Mouse (Mus musculus): ENCODE data around the gene Zfp553.

The Zfp553 gene

DNA sequence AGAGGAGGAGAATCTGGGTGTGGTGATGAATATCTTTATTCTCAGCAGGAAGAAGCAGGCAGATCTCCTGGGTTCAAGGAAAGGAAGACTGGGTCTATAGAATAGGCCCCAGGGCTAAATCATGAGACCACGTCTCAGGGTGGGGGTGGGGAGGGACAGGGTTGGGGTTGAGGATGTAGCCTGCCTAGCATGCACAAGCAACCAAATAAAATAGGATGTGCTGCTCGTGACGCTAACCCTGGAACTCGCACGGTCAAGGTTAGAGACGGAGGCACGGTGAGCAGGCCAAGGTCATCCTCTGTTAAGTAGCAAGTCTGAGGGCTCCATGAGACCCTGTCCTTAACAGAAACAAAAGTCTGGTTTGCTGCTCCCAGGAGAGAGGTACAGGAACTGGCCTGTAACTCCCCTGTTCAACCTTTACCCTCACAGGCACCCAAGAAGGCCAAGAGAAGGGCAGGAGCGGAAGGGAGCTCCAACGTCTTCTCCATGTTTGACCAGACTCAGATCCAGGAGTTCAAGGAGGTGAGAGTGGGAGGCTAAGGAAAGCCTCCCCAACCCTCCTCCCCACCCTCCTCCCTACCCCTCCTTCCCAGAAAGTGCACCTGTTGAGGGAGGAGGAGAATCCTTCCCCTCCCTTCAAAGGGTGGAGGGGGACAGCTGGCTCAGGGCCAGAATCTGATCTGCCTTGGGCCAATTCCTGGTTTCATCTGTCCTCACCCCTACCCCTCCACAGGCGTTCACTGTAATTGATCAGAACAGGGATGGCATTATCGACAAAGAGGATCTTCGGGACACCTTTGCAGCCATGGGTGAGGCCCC lies 20.2 kb upstream of the Zfp553 start:
- DNase-seq: no peak

DNA sequence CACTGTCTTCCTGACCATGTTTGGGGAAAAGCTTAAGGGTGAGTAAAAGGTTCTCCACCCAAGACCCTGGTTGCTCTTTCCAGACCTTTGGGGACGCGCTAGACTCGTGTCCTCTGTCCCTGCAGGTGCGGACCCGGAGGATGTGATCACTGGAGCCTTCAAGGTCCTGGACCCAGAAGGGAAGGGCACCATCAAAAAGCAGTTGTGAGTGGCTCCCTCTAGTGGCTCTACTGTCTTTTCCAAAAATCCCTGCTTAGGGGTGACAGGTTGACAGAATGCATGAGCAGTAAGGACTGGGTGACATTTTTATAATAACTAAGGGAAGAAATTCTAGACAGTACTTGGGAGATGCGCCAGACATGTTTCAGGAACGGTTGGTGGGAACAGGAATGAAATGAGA lies 19.4 kb upstream of the Zfp553 start:
- no peak for DNase-seq

DNA sequence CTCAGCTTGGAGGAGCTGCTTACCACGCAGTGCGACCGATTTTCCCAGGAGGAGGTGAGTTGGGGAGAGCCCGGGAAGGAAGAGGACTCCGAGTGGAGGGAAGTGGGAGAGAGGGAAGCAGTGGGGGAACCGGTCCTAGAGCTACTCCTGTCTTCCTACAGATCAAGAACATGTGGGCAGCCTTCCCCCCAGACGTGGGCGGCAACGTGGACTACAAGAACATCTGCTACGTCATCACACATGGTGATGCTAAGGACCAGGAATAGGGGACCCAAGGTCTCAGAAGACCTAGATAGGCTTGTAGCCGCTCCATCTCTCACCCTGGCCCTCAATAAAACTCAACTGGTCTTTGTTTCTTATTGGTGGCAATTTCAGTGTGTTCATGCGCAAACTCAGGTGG lies 18.9 kb upstream of the Zfp553 start:
- DNase-seq: no peak

DNA sequence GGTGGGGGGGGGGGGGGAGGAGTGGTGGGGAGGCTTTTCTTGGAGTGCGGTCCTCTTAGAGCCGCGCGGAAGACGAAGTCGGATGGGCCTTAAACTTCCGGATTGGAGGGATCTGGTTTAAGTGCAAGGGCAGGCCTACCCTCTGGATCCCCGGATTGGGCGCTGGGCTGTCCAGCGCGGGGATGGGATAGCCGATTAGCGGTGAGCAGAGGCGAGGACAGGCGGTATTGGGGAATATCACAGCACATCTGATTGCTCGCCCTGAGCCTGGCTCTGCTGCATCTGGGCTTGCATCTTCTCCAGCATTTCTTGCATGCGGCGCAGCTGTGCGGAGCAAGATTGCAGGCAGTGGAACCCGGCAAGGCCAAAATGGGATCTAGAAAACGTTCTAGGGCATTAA lies 18.3 kb upstream of the Zfp553 start:
- no peak for DNase-seq

DNA sequence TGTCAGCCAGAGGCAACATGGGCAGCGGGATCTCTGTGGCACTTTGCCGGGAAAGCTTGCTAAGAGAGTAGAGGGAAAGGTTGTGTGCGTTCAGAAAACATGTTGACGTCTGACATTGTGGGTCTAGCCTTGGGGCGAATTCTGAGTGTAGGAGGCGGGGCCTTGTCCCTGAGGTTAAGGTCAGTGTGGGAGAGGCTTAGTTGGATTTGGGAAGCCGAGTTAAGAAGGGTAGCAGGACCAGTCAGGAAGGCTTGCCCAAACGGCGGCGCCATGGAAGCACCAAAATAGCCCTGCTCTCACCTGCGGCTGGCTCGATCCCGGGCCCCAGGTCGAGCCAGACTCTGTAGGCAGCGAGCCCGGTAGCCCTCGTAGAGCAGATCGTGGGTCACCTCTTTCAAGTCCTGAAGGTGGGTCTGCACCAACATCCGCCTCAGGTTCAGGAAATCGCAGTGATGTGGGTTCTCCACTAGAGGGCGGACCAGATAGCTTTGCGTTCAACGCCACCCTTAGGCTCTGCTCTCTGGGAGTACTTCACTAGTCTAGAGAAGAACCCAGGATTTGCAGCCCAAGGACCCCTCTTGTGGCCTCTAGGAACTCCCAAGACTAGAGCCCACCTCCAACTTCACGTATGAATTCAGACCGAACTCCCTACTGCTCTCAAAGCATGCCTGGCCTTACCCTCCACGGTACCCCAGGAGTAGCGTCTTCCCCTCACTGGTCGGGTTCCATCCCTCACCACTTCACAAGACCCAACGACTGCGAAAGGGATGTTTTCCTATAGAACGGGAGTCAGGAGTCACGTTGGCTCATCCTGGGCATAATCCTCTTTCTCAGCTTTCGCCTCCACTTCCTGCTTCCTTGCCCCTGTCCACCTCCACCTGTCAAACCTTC lies 17.6 kb upstream of the Zfp553 start:
- no peak for DNase-seq

DNA sequence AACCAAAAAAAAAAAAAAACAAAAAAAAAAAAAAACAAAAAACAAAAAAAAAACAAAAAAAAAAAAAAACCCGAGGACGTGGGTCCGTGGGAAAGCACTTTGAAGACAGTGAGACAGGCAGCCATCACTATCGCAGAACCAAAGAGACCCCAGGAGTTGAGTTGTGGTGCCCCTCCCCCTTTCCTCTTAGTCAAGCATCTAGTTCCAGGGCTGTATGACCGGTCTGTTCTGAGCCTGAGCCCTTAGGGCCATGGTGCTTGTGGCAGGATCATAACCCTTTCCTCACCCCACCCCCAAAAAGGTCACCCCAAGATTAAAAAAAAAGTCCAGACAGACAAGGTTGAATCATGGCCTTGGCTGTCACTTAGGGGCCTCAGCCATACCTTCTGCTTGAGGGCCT lies 16.6 kb upstream of the Zfp553 start:
- DNase-seq: no peak

DNA sequence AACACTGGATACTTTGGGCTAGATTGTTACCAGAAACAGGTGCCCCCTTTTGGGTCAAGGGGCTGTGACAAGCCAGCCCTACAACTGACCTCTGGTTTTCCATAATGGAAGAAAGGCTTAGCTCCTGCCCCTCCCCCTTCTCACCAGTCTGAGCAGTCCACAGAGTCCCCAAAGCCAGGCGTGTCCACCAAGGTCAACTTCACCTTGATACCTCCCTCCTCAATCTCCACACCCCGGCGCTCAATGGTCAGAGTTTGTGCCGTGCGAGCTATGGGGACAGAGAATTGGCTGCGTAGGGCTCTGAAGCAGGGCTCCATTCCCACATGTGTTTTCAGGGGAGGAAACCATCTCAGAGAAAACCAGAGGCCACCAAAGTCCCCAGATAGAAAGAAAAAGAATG lies 15.4 kb upstream of the Zfp553 start:
- DNase-seq: no peak

DNA sequence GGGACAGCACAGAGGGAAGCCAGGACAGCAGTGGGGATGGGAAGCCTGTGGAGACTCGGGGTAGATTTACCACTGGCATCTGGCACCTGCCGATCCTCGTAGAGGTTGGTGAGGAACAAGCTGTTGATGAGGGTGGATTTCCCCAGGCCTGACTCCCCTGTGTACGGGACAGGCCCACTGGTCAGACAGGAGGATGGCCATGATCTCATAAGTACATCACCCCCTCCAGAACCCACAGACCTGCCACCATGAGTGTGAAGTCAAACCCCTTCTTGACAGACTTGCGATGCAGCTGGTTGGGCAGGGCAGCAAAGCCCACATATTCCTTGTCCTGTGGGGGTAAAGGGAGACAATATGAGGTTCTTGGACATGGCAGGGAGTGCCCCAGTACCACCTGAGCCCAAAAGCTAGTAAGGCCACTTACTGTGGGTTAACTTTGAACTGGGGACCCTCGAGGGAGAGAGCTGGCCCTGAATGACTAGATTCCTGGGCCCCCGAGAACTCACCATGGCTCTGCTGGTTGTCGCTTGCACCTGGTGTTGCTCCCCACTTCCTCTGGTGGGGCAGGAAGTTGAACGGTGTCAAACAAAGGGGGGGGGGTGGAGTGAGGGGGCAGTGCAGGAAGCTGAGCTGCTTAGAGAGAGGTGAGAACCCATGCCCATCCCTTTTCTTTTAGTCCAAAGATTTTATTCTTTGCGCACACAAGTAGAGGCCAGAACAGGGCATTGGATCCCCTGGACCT lies 14.8 kb upstream of the Zfp553 start:
- no peak for DNase-seq

DNA sequence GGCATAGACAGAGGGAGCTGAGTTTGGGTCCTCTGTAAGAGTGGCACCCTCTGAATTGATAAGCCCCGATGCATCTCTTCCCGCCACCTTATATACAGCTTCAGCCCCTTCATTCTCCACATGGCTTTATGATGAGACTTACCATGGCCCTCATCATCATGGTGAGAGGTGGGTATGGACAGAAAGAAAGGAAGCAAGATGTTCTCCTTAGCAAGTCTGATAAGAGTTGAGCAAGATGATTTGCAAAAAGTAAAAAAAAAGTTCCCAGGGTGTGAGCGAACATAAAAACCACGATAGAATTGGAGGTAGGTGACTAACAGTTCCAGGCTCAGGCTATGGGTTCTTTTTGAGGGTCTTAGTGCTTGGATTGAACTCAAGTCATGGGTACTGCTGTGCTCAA lies 14.2 kb upstream of the Zfp553 start:
- DNase-seq: no peak

DNA sequence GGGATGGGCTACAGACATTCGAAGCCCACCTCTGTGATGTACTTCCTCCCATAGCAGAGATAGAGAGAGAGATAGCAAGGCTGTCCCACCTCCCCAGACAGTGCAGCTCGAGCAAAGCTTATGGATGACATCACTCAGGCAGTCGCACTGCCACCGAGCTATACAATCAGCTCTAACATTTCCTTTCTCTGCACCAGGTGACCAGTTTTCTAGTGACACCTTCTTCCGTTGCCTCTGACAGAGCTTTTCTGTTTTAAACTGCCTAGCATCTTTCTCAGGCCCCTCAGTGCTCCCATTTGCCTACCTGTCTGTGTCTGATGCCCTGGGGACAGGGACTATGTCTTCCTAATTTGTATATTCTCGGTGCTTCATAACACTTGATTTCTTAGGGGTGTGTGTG lies 12.4 kb upstream of the Zfp553 start:
- DNase-seq: no peak

DNA sequence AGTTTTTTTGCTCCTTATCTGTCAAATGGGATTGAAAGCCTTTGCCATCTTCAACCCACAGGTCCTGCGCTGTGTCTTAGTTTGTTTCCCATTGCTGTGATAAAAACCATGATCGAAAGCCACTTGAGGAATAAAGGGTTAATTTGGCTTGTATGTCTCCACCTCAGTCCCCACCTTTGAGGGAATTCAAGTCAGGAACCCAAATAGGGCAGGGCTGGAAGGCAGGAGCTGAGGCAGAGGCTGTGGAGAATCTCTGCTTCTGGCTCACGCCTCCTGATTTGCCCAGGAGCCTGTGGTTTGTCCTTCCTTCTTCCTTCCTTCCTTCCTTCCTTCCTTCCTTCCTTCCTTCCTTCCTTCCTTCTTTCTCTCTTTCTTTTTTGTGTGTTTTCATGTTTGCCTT lies 9.8 kb upstream of the Zfp553 start:
- DNase-seq: no peak

DNA sequence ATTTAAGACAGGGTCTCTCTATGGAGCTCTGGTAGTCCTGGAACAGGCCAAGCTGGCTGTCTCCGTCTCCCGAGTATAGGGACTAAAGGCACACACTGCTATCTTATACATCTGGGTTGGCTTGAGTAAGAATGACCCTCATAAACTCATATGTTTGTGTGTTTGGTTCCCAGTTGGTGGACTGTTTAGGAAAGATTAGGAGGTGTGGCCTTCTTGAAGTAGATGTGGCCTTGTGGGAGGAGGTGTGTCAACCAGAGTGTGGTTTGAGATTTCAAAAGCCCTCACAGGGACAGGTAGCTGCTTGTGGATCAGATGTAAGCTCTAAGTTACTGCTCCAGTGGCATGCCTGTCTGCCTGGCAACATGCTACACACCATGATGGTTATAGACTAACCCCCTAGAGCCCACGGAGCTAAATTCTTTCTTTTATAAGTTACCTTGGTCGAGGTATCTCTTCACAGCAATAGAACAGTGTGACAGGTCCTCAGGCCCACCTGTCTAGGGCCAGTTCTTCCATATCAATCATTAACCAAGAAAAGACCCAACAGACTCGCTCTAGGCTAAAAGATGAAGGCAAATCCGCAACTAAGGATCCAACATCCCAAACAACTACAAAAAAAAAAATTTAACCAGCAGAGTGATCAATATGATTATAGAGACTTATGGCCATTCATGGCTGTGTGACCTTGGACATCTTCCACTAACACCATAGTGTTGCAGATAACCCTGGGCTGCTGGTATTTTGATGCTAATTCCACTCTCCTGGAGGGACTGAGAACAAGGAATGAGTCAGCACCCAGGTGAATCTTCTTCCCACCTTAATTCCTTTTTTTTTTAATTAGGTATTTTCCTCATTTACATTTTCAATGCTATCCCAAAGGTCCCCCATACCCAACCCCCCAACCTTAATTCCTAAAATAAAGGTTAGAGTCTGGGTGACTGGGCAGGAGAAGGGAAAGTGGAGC lies 9.1 kb upstream of the Zfp553 start:
- DNase-seq: no peak

DNA sequence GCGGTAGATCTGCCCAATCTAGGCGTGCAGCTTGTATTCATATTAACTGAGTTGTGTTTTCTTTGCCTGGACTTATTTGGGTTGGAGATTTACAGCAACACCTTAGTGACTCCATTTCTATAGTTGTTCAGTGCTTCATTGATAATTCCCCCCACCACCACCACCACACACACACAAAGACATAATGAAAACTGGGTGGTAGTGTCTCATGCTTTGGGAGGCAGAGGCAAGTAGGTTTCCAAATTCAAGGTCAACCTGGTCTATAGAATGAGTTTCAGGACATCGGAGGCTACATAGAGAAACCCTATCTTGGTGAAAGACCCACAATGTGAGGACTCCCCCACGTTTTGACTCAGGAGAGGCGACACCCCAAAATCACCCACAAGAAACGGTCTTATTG lies 8.2 kb upstream of the Zfp553 start:
- no peak for DNase-seq

DNA sequence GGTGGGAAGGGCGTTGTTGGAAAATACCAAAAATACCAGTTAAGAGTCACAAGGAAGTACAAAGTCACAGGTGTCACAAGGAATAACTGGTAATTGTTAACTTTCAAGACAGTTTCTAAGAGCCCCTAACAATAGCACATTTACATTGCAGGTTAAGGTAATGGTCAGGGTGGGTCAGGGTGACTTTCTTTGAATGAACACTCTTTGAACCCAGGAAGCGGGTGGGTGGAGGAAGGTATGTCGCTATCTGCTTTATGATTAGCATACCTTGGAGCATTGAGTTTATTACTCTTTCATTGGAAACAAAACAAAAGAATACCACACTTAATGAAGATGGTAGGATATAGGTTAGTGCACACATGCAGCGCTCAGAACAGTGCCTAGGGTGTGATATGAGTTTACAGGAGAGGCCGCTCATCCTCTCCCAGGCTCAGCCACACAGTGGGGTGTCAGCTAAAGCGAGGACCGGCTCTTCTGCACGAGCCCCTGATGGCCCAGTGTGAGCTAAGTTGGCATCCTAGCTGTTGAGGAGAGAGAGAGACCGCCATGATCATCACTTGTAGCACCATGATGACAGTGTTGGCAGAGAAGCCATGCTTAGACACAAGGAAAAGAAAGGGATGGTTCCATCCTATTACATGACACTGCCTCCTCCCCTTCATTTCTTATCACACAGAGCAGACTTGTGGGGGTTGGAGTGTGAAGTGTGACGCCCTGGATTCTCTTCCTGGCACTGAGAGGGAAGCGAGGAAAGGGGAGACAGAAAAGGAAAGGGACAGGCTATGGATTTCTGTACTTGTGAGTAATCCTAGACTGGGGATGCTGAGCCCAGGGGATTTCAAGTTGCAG lies 7.5 kb upstream of the Zfp553 start:
- DNase-seq: no peak

DNA sequence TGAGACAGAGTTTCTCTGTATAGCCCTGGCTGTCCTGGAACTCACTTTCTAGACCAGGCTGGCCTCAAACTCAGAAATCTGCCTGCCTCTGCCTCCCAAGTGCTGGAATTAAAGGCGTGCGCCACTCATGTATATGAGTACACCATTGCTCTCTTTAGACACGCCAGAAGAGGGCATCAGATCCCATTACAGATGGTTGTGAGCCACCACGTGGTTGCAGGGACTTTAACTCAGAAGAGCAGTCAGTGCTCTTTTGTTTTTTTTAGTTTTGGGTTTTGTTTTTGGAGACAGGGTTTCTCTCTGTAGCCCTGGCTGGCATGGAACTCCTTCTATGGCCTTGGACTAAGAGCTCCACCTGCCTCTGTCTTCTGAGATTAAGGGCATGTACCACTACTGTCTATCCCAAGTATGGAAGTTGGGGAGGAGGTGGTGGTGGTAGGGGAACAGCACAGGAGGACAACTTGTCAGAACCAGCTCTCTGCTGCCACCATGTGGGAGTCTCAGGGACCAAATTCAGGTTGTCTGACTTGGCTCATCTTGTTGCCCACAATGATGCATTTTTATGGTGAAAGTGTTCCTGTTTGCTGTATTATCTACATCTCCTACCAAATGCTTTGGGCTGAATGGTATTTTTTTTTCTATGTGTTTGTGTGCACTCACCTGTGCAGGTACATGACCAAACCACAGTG lies 4.1 kb upstream of the Zfp553 start:
- peak; percentile 61 for DNase-seq

DNA sequence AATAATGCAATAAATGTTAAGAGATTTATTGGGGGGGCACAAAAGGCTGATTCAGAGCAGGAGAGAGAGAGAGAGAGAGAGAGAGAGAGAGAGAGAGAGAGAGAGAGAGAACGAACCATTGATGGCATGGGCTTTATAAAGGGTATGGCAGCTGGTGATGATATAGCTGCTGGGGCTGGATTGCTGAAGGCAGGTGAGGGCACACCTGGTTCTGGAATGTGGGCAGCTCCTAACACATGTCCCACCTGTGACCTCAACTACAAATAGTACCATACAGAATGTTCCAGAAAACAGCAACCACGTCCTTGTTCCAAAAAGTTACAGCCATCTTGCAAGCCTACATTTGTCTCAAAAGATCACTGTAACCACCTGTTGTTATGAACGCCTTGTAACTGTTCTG lies 1.5 kb upstream of the Zfp553 start:
- no peak for DNase-seq

DNA sequence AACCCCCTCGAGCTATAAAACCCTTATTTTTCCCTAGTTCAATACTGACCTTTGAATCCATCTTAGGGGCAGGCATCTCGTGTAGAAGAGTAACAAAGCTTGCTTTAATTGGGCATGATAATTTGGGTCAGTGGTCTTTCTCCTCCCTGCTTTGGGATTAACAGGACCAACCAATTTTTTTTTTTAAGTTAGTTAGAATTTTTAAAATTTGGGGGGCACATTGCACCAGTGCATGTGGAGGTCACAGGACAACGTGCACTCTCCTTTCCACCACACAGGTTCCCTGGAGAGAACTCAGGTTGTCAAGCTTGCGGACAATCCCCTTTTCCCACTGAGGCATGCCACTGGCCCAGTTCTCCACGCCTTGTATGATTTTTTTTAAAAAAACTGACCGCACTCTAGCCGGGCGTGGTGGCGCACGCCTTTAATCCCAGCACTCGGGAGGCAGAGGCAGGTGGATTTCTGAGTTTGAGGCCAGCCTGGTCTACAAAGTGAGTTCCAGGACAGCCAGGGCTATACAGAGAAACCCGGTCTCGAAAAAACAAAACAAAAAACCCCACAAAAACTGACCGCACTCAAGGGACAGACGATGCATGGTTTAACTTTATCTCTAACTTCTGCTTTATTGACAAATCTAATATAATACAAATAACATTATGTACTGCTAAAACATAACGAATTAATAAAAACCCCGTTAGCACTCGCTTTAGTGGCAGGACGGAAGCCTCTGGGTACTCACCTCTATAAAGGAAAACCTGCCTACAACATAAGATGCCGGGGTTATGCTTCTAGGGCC lies 837 bp upstream of the Zfp553 start:
- DNase-seq: no peak

DNA sequence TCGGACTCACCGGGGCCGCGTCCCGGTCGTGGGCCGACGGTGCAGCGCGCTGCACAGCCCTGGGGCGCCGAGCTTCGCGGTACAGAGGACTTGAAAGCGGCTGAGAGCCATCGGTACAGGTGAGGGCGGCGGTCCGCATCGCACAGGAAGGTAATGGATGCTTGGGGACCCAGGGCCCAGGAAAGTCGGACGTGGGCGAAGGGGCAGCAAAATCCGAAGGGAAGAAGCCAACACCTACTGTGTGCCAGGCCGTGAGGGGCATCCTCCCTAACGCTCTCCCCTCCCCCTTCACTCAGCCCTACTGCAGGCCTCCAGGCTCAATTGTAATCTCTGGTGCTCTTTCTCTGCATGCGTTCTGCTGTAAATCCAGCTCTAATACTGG lies 498 bp downstream of the Zfp553 start:
- DNase-seq: no peak

DNA sequence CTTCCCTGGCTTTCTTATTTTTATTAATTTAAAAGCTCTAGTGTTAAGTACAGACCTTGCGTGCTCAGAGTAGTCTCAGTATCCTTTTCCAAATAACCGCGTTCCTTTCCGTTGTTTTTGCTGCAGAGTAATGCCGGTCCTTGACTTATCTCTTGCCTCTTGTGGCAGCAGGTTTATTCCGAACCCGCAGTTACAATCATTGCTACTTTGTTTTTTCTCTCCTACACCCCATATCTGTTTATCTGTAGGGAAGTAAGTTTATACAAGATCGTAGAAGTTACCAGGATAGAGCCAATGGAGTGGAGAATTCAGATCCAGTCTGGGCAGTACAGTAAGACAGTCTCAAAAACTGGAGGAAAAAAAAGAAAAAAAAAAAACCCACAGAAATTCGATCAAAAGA lies 904 bp downstream of the Zfp553 start:
- DNase-seq: no peak

DNA sequence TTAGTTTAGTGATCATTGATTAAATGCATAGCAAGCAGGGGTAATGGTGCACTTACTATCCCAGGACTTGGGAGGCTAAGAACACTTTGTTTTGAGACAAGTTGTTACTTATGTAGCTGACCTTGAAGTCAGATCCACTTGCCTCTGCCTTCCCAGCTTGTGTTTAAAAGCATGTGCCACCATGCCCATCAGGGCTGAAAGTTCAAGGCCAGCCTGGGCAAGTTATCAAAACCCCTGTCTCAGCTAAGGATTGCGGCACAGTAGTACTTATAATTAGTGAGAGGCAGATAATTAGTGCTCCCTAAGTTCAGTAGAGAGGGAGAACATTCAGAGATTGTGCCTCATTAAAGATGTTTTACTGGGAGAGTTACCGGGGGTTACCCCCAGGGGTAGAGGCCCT lies 1.9 kb downstream of the Zfp553 start:
- DNase-seq: no peak

Data from layer of hippocampus, adult 9-11 months (tissue).